Mouse (Mus musculus) spleen, adult 2 months (tissue): Measurements from ENCODE around the gene Thrsp. TPM values are rescaled to one million over a fixed set of nuclear protein-coding genes. Genes with fewer than 3 reads are reported as not detected.
A peak's percentile ranks its signal among the peaks of the same experiment; 100 is the strongest.
"Not testable (repeated sequence)": the region's sequence is repeated elsewhere in the genome, so short reads cannot be mapped to it uniquely, and the experiment has no call there.

Experiments used
- DNase-seq, 2 experiments: peaks; one replicate each; pipeline versions ENCODE4 v3.0.0 to v3.0.0-alpha.2; 2012 to 2021; ENCODE audit warnings: low spot score in 2 of 2, low read depth in 1 of 2
- H3K27ac ChIP-seq: fragments of 200-500 bp; 2 replicates; pipeline ENCODE4 v1.5.1; 2012; ENCODE audit warnings: low read length, inconsistent platforms; ENCODE audit not compliant: insufficient read depth
- H3K27me3 ChIP-seq: fragments of 200-500 bp; 2 replicates; pipeline ENCODE4 v1.6.1; 2012; ENCODE audit warnings: mild to moderate bottlenecking, moderate library complexity, low read length, inconsistent platforms; ENCODE audit not compliant: control insufficient read depth, insufficient read depth
- H3K36me3 ChIP-seq: fragments of 200-500 bp; 2 replicates; pipeline ENCODE4 v1.6.1; 2012; ENCODE audit warnings: mild to moderate bottlenecking, low read length, inconsistent platforms; ENCODE audit not compliant: control insufficient read depth, insufficient read depth
- H3K4me1 ChIP-seq: fragments of 200-500 bp; 2 replicates; pipeline ENCODE4 v1.6.1; 2011; ENCODE audit warnings: inconsistent platforms; ENCODE audit not compliant: control insufficient read depth, insufficient read depth, insufficient read length
- H3K4me3 ChIP-seq: fragments of 200-500 bp; 2 replicates; pipeline ENCODE4 v1.5.1; 2011; ENCODE audit warnings: mild to moderate bottlenecking, inconsistent platforms; ENCODE audit not compliant: insufficient read depth, insufficient read length; ENCODE audit errors: extremely low read depth
- CTCF ChIP-seq: fragments of 200-500 bp; IDR thresholded peaks from 2 replicates; pipeline ENCODE4 v1.5.1; 2011; ENCODE audit warnings: mild to moderate bottlenecking, inconsistent platforms; ENCODE audit not compliant: insufficient read depth, insufficient read length, insufficient replicate concordance; ENCODE audit errors: extremely low read depth
- POLR2A ChIP-seq: fragments of 200-500 bp; IDR thresholded peaks from 2 replicates; pipeline ENCODE4 v1.6.1; 2011; ENCODE audit warnings: low read depth, low read length, inconsistent platforms
- WGBS: fragments of 180-500 bp; shearing (Covaris S2); methylation state at CpG from one replicate; pipeline ENCODE4 v1.1.7; 2018; 5-methylcytosine and 5-hydroxymethylcytosine counted together
- polyA plus RNA-seq: library from polyadenylated mRNA; depleted of rRNA; stranded (reverse); fragments of >200 nt; gene quantifications from 2 replicates; pipeline ENCODE4 v1.2.3, GENCODE M21; 2012

Thrsp gene
- polyA plus RNA-seq, 1 experiment, result 4.8 TPM

GRCm38 (mm10) chr7:97447050-97447531 is 29.6 kb upstream of the Thrsp start:
- peaks cover 11% of the 10 kb centered on the region; the same call in 1 of the 2 replicates for H3K4me1 ChIP-seq
- WGBS, result 66% methylated on average over 6 of the region's 6 CpGs
- TF ChIP-seq CTCF, result no peak
- no peak for TF ChIP-seq POLR2A
- H3K4me3 ChIP-seq, result no peak overlapping the region
- H3K36me3 ChIP-seq, result no peaks in the 10 kb centered on the region
- no peak overlapping the region for H3K27ac ChIP-seq
- H3K27me3 ChIP-seq, result no peaks in the 10 kb centered on the region
- no peak for DNase-seq

DNA sequence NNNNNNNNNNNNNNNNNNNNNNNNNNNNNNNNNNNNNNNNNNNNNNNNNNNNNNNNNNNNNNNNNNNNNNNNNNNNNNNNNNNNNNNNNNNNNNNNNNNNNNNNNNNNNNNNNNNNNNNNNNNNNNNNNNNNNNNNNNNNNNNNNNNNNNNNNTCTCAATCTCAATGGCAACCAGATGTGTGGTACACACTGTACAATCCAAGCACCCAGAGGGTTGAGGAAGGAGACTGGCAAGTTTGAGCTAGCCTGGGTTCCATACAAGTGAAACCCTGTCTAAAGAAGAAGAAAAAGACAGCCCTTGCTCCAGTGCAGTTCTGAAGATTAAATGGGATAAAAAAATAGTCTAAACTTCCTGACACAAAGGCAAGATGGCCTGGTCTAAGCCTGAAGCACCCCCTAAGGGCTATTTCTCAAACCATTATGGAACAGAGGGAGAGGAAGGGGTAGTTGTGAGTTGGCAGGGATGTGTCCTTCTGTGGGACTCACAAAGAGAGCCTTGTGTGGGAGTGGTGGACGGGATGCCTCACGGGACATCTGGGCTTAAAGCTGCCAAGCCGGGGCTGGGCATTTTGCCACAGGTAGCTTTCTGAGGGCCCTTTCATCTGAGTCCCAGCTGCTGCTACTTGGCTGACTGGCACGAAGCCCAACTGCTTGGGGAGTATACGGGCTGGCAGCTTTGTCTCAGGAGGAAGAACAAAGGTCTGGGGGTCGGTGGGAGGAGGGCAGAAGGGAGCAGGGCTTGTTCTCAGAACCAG is 28.8 kb upstream of the Thrsp start:
- Histone ChIP-seq H3K36me3 (no peaks in the 10 kb centered on the region), H3K4me1 (peaks cover 9% of the 10 kb centered on the region; the same call in 1 of the 2 replicates), H3K27ac (no peak overlapping the region), H3K27me3 (no peaks in the 10 kb centered on the region), H3K4me3 (no peak overlapping the region)
- DNase-seq, result no peak
- 17% methylated on average over 6 of the region's 6 CpGs for WGBS
- TF ChIP-seq POLR2A, result no peak
- no peak for TF ChIP-seq CTCF

DNA sequence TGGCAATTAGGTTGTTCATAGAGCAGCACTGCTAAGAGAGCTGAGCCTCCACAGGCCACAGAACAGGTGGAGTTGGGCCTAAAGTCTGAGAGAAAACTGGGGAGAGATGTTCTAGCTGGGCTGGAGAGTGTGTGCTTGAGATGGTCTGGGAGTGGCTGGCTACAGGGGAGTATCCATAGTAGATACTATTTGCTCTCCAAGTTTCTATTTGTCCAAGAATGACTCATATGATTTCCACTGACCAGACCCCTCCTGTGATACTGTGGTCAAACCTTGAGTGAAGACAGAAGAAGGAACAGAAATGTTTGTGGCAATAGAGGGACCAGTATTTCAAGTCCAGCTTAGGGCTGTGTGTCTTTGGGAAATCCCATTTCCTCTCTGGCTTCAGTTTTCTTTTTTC is 21.5 kb upstream of the Thrsp start:
- no peak overlapping the region for H3K27ac ChIP-seq
- no peak for TF ChIP-seq CTCF
- no peak for TF ChIP-seq POLR2A
- no peak overlapping the region for H3K4me3 ChIP-seq
- no peaks in the 10 kb centered on the region for H3K36me3 ChIP-seq
- DNase-seq, result no peak
- H3K27me3 ChIP-seq, result no peaks in the 10 kb centered on the region
- H3K4me1 ChIP-seq, result no peaks in the 10 kb centered on the region

DNA sequence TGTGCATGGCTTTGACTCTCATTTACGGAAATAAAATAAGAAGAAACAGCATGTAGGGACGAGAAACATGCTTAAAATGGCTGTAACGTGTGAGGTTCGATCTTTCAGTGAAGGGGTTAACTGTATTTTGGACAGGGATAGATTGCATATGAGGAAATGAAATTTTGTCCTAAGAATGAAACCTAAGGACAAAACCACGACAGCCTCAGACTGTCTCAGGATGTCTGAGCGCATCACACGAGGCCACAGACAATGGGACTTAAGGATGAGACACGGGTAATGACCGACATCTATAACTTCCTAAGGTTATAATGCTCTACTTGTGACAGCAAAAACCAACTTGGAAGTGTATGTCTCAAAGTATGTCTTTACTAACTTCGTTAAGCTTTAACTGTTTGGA is 17.0 kb upstream of the Thrsp start:
- Histone ChIP-seq H3K27me3 (no peaks in the 10 kb centered on the region), H3K36me3 (no peaks in the 10 kb centered on the region), H3K27ac (no peak overlapping the region), H3K4me1 (peaks cover 6% of the 10 kb centered on the region; the same call in 1 of the 2 replicates), H3K4me3 (no peak overlapping the region)
- no peak for TF ChIP-seq POLR2A
- TF ChIP-seq CTCF, result no peak
- 72% methylated on average over 10 of the region's 10 CpGs for WGBS
- DNase-seq, result no peak

DNA sequence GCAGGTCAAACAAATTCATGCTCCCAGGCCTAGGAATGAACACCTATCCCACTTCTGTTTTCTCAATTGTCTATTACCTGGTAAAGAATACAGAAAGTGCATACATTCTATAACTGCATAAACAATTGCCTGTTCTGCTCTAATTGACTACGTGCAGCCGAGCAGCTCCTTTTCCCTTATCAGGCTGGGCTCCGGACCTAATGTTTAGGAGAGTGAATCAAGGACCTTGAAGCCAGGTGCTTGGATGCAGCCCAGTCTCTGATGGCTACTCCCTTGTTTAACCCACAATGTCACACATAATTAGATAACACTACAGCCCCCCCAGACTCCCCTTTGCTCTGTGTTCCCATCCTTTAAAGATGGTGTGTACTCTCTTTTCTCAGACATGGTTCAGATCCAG is 16.0 kb upstream of the Thrsp start:
- not testable (repeated sequence) for H3K27ac ChIP-seq, H3K4me1 ChIP-seq, DNase-seq, H3K36me3 ChIP-seq, H3K27me3 ChIP-seq, H3K4me3 ChIP-seq
- WGBS, result 89% methylated on average over 3 of the region's 3 CpGs

- no peak overlapping the region for H3K4me3 ChIP-seq
- peak overlapping the region; percentile 94 for H3K27ac ChIP-seq
- WGBS, result 17% methylated on average over 5 of the region's 5 CpGs
- H3K27me3 ChIP-seq, result no peaks in the 10 kb centered on the region
- peaks cover 12% of the 10 kb centered on the region; the same call in 1 of the 2 replicates for H3K4me1 ChIP-seq
- DNase-seq, result peak; percentile 43 to 64
- no peak for TF ChIP-seq CTCF
- no peak for TF ChIP-seq POLR2A
- H3K36me3 ChIP-seq, result no peaks in the 10 kb centered on the region
Measured at GRCm38 (mm10) chr7:97429705-97430104, 12.2 kb upstream of the Thrsp start.

DNA sequence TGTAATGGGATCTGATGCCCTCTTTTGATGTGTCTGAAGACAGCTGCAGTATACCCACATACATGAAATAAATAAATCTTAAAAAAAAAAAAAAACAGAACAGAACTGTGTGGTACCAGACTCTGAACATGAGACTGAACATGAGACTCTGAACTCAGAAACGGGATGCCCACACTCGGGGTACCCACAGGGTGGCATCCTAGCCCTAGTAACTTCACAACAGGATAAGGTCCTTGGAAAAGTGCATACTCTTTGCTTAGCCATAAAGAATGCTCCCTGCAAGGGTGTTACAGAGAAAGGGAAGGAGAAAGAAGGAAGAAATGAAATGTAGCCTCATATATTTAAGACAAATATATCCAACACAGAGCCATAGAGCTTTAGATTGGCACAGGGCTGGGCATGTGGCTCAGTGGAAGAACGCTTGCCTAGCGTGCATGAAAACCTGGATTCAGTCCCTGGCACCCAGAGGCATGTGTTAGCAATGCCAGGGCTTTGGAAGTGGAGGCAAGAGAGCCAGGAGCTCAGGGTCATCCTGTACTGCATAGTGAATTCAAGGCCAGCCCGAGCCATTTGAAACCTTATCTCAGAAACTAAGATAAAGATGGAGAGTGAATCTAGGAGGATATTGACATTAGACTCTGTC is 10.4 kb upstream of the Thrsp start:
- TF ChIP-seq CTCF (no peak), POLR2A (no peak)
- Histone ChIP-seq H3K4me1 (peaks cover 12% of the 10 kb centered on the region; the same call in 1 of the 2 replicates), H3K27ac (no peak overlapping the region), H3K27me3 (no peaks in the 10 kb centered on the region), H3K4me3 (no peak overlapping the region), H3K36me3 (no peaks in the 10 kb centered on the region)
- WGBS, result 80% methylated on average over 5 of the region's 5 CpGs
- DNase-seq, result no peak
